In genomic region chr14:38702596-38703393, GRCm38 (mm10) we compare ENCODE assay signal across 20 mouse cellular contexts.
DNase-seq lines count a peak whose midpoint lies in the region; ATAC-seq and TF ChIP-seq lines count a peak whose summit lies in the region.
"Had no signal": no experiment of that assay in that cellular context is flagged by ENCODE, and none has a peak within 500 bp of the region (broad histone marks: within the 10 kb centered on the region; RNA-seq: fewer than 3 reads in every experiment).

No protein-coding gene starts in this region.

- H3K4me1 ChIP-seq in hindbrain, embryonic 12.5 days: no peaks in the 10 kb centered on the region
- H3K4me1 ChIP-seq in hindbrain, embryonic 11.5 days (replicated peaks; ENCODE audit: control insufficient read depth, insufficient read depth, low read length): no peaks in the 10 kb centered on the region
- no peaks in the 10 kb centered on the region; the same call in none of the 2 replicates for H3K4me1 ChIP-seq in forebrain, embryonic 16.5 days (replicated peaks; ENCODE audit: control insufficient read depth, insufficient read depth, low read length)
- no peaks in the 10 kb centered on the region for H3K4me1 ChIP-seq in kidney, embryonic 16.5 days (ENCODE audit: insufficient read depth, low read length)
- H3K4me1 ChIP-seq: intestine, embryonic 15.5 days; lung, embryonic 15.5 days had no signal

- no peaks in the 10 kb centered on the region for H3K27me3 ChIP-seq in hindbrain, embryonic 12.5 days
- H3K27me3 ChIP-seq in hindbrain, embryonic 11.5 days (ENCODE audit: control insufficient read depth, insufficient read depth, low read length): no peaks in the 10 kb centered on the region
- H3K27me3 ChIP-seq in forebrain, embryonic 16.5 days (replicated peaks; ENCODE audit: control insufficient read depth, insufficient read depth, low read length): no peaks in the 10 kb centered on the region
- H3K27me3 ChIP-seq in kidney, embryonic 16.5 days (ENCODE audit: insufficient read depth, low read length): no peaks in the 10 kb centered on the region
- H3K27me3 ChIP-seq: intestine, embryonic 15.5 days; lung, embryonic 15.5 days had no signal

- no peaks in the 10 kb centered on the region for H3K36me3 ChIP-seq in hindbrain, embryonic 12.5 days
- H3K36me3 ChIP-seq in hindbrain, embryonic 11.5 days (ENCODE audit: control insufficient read depth, insufficient read depth, low read length): no peaks in the 10 kb centered on the region
- no peaks in the 10 kb centered on the region for H3K36me3 ChIP-seq in forebrain, embryonic 16.5 days (ENCODE audit: control insufficient read depth, insufficient read depth)
- no peaks in the 10 kb centered on the region for H3K36me3 ChIP-seq in kidney, embryonic 16.5 days (ENCODE audit: insufficient read depth, low read length)
- H3K36me3 ChIP-seq: hindbrain, embryonic 10.5 days; intestine, embryonic 15.5 days; lung, embryonic 15.5 days; midbrain, embryonic 12.5 days had no signal

- ATAC-seq in hindbrain, embryonic 12.5 days (ENCODE audit: low FRiP score): 0 out of 2 replicates have a peak, but pooled peaks have one; percentile 22
- no peak for ATAC-seq in hindbrain, embryonic 11.5 days (ENCODE audit: low FRiP score)
- ATAC-seq in forebrain, embryonic 16.5 days: peak; percentile 54
- no peak for ATAC-seq in kidney, embryonic 16.5 days (ENCODE audit: low FRiP score, low TSS enrichment)
- ATAC-seq: intestine, embryonic 15.5 days had no signal

- no peak for TF ChIP-seq POLR2A in brain, embryonic 14.5 days (IDR thresholded peaks at IDR 0.05; ENCODE audit: borderline replicate concordance, extremely low read depth, insufficient read depth, insufficient read length, poor library complexity, severe bottlenecking)

- TF ChIP-seq CTCF in brain, embryonic 14.5 days (IDR thresholded peaks at IDR 0.05; ENCODE audit: borderline replicate concordance, extremely low read depth, insufficient read depth, insufficient read length): no peak

- no peak overlapping the region for H3K27ac ChIP-seq in hindbrain, embryonic 12.5 days
- H3K27ac ChIP-seq in hindbrain, embryonic 11.5 days (ENCODE audit: low read depth, low read length): no peak overlapping the region
- no peak overlapping the region for H3K27ac ChIP-seq in forebrain, embryonic 16.5 days (ENCODE audit: low read length)
- H3K27ac ChIP-seq in kidney, embryonic 16.5 days (ENCODE audit: low read length): no peak overlapping the region
- H3K27ac ChIP-seq: hindbrain, embryonic 10.5 days; intestine, embryonic 15.5 days; liver, embryonic 14.5 days; lung, embryonic 15.5 days; macrophage; midbrain, embryonic 12.5 days; stomach, postnatal 0 days had no signal

- H3K9ac ChIP-seq in hindbrain, embryonic 12.5 days: no peak overlapping the region
- no peak overlapping the region for H3K9ac ChIP-seq in hindbrain, embryonic 11.5 days (ENCODE audit: low read depth, low read length)
- no peak overlapping the region for H3K9ac ChIP-seq in forebrain, embryonic 16.5 days (replicated peaks; ENCODE audit: low read depth, low read length)
- H3K9ac ChIP-seq in kidney, embryonic 16.5 days (replicated peaks; ENCODE audit: low read length): no peak overlapping the region
- H3K9ac ChIP-seq: intestine, embryonic 15.5 days; liver, embryonic 14.5 days; lung, embryonic 15.5 days; midbrain, embryonic 12.5 days had no signal

- no peak overlapping the region for H3K4me2 ChIP-seq in hindbrain, embryonic 12.5 days (replicated peaks)
- H3K4me2 ChIP-seq in hindbrain, embryonic 11.5 days (replicated peaks; ENCODE audit: low read depth, low read length): no peak overlapping the region
- H3K4me2 ChIP-seq in forebrain, embryonic 16.5 days (ENCODE audit: low read length): no peak overlapping the region
- H3K4me2 ChIP-seq in kidney, embryonic 16.5 days (replicated peaks; ENCODE audit: low read depth, low read length): no peak overlapping the region
- H3K4me2 ChIP-seq: intestine, embryonic 15.5 days; lung, embryonic 15.5 days; midbrain, embryonic 12.5 days had no signal

- no peaks in the 10 kb centered on the region for H3K9me3 ChIP-seq in hindbrain, embryonic 12.5 days (replicated peaks)
- no peaks in the 10 kb centered on the region for H3K9me3 ChIP-seq in hindbrain, embryonic 11.5 days (ENCODE audit: control insufficient read depth, low read length)
- no peaks in the 10 kb centered on the region for H3K9me3 ChIP-seq in forebrain, embryonic 16.5 days (ENCODE audit: control insufficient read depth, low read length)
- H3K9me3 ChIP-seq in kidney, embryonic 16.5 days (ENCODE audit: low read length): no peaks in the 10 kb centered on the region
- H3K9me3 ChIP-seq: hindbrain, embryonic 10.5 days; intestine, embryonic 15.5 days; lung, embryonic 15.5 days; midbrain, embryonic 12.5 days had no signal

- no peak overlapping the region for H3K4me3 ChIP-seq in hindbrain, embryonic 12.5 days
- H3K4me3 ChIP-seq in hindbrain, embryonic 11.5 days (ENCODE audit: low read depth, low read length): no peak overlapping the region
- H3K4me3 ChIP-seq in forebrain, embryonic 16.5 days (replicated peaks; ENCODE audit: low read length): no peak overlapping the region
- no peak overlapping the region for H3K4me3 ChIP-seq in kidney, embryonic 16.5 days (ENCODE audit: low read length)
- H3K4me3 ChIP-seq: erythroblast, embryonic 14.5 days; hindbrain, embryonic 10.5 days; intestine, embryonic 15.5 days; lung, embryonic 15.5 days; midbrain, embryonic 12.5 days had no signal

- WGBS in hindbrain, embryonic 12.5 days: 82% methylated on average over 9 of the region's 9 CpGs
- WGBS in hindbrain, embryonic 11.5 days: 88% methylated on average over 9 of the region's 9 CpGs
- WGBS in forebrain, embryonic 16.5 days: 49% methylated on average over 9 of the region's 9 CpGs
- WGBS in kidney, embryonic 16.5 days: 79% methylated on average over 9 of the region's 9 CpGs

- no peak for DNase-seq in hindbrain, embryonic 11.5 days (ENCODE audit: low spot score)
- DNase-seq in brain, embryonic 14.5 days (ENCODE audit: low read depth): peak; percentile 58
- DNase-seq in retina, embryonic 14.5 days (ENCODE audit: low spot score): peak; percentile 48
- DNase-seq in frontal cortex, postnatal 14 days (ENCODE audit: low spot score in 2 of 2): no peak
- DNase-seq: adrenal gland, adult 2 months; cerebellum, adult 11 months; gastrocnemius, postnatal 36 days; kidney, adult 9 months; kidney, postnatal 4 days had no signal

Comparison
In these comparisons a context has a peak if more than half of its experiments do, and no peak if none do; other contexts are left out.
1. ATAC-seq: peak in hindbrain, embryonic 12.5 days (single experiment) and forebrain, embryonic 16.5 days (single experiment); none in hindbrain, embryonic 11.5 days (single experiment) and kidney, embryonic 16.5 days (single experiment).
2. DNase-seq: peak in brain, embryonic 14.5 days (single experiment) and retina, embryonic 14.5 days (single experiment); none in hindbrain, embryonic 11.5 days (single experiment) and frontal cortex, postnatal 14 days (0 of 2).